Mouse (Mus musculus) stomach, postnatal 0 days (tissue): Measurements from ENCODE around the gene Lyrm9.

Experiments
- CTCF ChIP-seq: IDR thresholded peaks from 2 replicates; pipeline ENCODE4 v1.5.1; 2016; ENCODE audit warnings: antibody characterized with exemption, low read depth, mild to moderate bottlenecking, moderate library complexity
- EP300 ChIP-seq: optimal IDR thresholded peaks from 2 replicates; pipeline ENCODE3; 2016; ENCODE audit warnings: antibody characterized with exemption

GRCm38 (mm10) chr11:78889156-78889555 is 62.8 kb downstream of the Lyrm9 start:
- no peak for TF ChIP-seq CTCF
- no peak for TF ChIP-seq EP300
